Mouse (Mus musculus) embryonic facial prominence, embryonic 11.5 days (tissue): ENCODE measurements around the gene Tcaf2. TPM values are rescaled to one million over a fixed set of nuclear protein-coding genes. Genes with fewer than 3 reads are reported as not detected.

Experiments
- ATAC-seq: fragments of 200-750 bp; cut with Nextera tagmentation; replicated peaks from 2 replicates; pipeline ENCODE4 v1.8.0; 2017; ENCODE audit warnings: low read depth; ENCODE audit not compliant: insufficient number of reproducible peaks, low FRiP score, low TSS enrichment
- DNase-seq: peaks from one replicate; pipeline ENCODE4 v3.0.0-alpha.2; 2015; ENCODE audit warnings: low spot score
- H3K27ac ChIP-seq: fragments of 300-500 bp; sonication (generic); replicated peaks from 2 replicates; pipeline ENCODE4 v1.5.1; 2014; ENCODE audit warnings: mild to moderate bottlenecking, low read depth, low read length, control low read depth
- H3K27me3 ChIP-seq: fragments of 300-500 bp; sonication (generic); 2 replicates; pipeline ENCODE4 v1.6.1; 2014; ENCODE audit warnings: mild to moderate bottlenecking, low read length, moderate library complexity, mixed read lengths; ENCODE audit not compliant: control insufficient read depth, insufficient read depth
- H3K36me3 ChIP-seq: fragments of 300-500 bp; sonication (generic); replicated peaks from 2 replicates; pipeline ENCODE4 v1.6.1; 2014; ENCODE audit warnings: low read depth, mild to moderate bottlenecking, low read length, moderate library complexity, mixed read lengths; ENCODE audit not compliant: control insufficient read depth, insufficient read depth
- H3K4me1 ChIP-seq: fragments of 300-500 bp; sonication (generic); 2 replicates; pipeline ENCODE4 v1.6.1; 2014; ENCODE audit warnings: low read length, mixed read lengths; ENCODE audit not compliant: control insufficient read depth, insufficient read depth
- H3K4me2 ChIP-seq: fragments of 300-500 bp; sonication (generic); 2 replicates; pipeline ENCODE4 v1.6.1; 2014; ENCODE audit warnings: low read depth, mild to moderate bottlenecking, control low read depth, low read length, moderate library complexity
- H3K4me3 ChIP-seq: fragments of 300-500 bp; sonication (generic); 2 replicates; pipeline ENCODE4 v1.5.1; 2014; ENCODE audit warnings: low read depth, low read length, control low read depth
- H3K9ac ChIP-seq: fragments of 300-500 bp; sonication (generic); replicated peaks from 2 replicates; pipeline ENCODE4 v1.6.1; 2014; ENCODE audit warnings: mild to moderate bottlenecking, control low read depth, low read length
- H3K9me3 ChIP-seq: fragments of 300-500 bp; sonication (generic); replicated peaks from 2 replicates; pipeline ENCODE4 v1.6.1; 2016; ENCODE audit warnings: mild to moderate bottlenecking, low read length, inconsistent platforms, mixed read lengths; ENCODE audit not compliant: control insufficient read depth
- WGBS: fragments of 180-500 bp; shearing (Covaris S2); extraction: QIAGEN DNeasy Blood & Tissue Kit; methylation state at CpG from one replicate; pipeline ENCODE4 v1.1.7; 2014; 5-methylcytosine and 5-hydroxymethylcytosine counted together
- polyA plus RNA-seq: library from polyadenylated mRNA; unstranded; fragments of >200 nt; fragmentation: Nextera tagmentation; extraction: Ambion mirVana; gene quantifications from 2 replicates; pipeline ENCODE4 v1.2.1, GENCODE M21; 2014

Gene Tcaf2
- polyA plus RNA-seq, 1 experiment from 2014 or later, result 1.9 TPM

- Histone ChIP-seq H3K27me3 (no peaks in the 10 kb centered on the region), H3K4me3 (no peak overlapping the region), H3K4me2 (no peak overlapping the region), H3K36me3 (no peaks in the 10 kb centered on the region; the same call in 1 of the 2 replicates), H3K9ac (no peak overlapping the region), H3K9me3 (no peaks in the 10 kb centered on the region), H3K4me1 (no peaks in the 10 kb centered on the region), H3K27ac (no peak overlapping the region)
- ATAC-seq, result no peak
- 96% methylated on average over 2 of the region's 2 CpGs for WGBS
- no peak for DNase-seq
Measured at GRCm38 (mm10) chr6:42667722-42668121, 22.7 kb upstream of the Tcaf2 start.

DNA sequence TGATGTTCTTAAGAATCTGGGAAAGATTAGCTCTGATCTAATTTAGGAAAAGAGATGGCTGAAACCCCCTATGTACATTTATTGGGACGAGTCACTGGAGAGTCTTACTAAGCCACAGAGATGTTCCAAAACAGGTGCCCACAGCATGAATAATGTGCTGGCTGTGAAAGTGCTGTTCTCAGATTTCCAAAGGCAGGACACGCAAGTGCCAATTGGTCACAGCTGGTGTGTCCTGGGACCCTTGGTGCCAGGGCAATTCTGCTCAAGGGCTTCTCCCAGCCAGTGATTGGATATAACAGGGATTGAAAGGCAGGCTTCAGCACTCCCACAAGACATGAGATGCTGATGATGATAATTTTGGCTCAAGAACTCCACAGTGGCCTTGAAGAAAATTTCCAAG is 16.7 kb upstream of the Tcaf2 start:
- H3K9me3 ChIP-seq, result no peaks in the 10 kb centered on the region
- H3K27ac ChIP-seq, result no peak overlapping the region
- H3K9ac ChIP-seq, result no peak overlapping the region
- DNase-seq, result no peak
- H3K4me2 ChIP-seq, result no peak overlapping the region
- no peak overlapping the region for H3K4me3 ChIP-seq
- WGBS, result 43% methylated on average over 2 of the region's 2 CpGs
- H3K36me3 ChIP-seq, result no peaks in the 10 kb centered on the region
- no peaks in the 10 kb centered on the region for H3K27me3 ChIP-seq
- no peak for ATAC-seq
- no peaks in the 10 kb centered on the region for H3K4me1 ChIP-seq

- Histone ChIP-seq H3K9ac (no peak overlapping the region), H3K4me3 (no peak overlapping the region), H3K9me3 (no peaks in the 10 kb centered on the region), H3K4me2 (no peak overlapping the region), H3K27me3 (no peaks in the 10 kb centered on the region), H3K27ac (no peak overlapping the region), H3K4me1 (no peaks in the 10 kb centered on the region), H3K36me3 (no peaks in the 10 kb centered on the region)
- 88% methylated on average over 5 of the region's 5 CpGs for WGBS
- no peak for DNase-seq
- no peak for ATAC-seq
Measured at GRCm38 (mm10) chr6:42634393-42634792, 10.7 kb downstream of the Tcaf2 start.

DNA sequence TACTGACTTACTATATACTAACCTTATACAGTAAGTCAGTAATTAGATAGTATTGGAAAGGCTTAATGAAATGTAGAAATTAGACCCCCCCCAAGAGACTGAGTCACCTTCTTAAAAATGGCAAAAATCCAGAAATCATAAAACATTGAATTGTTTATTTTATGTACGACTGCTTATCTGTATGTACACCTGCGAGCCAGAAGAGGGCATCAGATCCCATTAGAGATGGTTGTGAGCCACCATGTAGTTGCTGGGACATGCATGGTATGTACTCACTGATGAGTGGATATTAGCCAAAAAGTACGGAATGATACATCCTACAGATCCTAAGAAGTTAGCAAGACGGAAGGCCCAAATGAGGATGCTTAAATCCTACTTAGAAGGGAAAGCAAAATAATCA is 13.7 kb downstream of the Tcaf2 start:
- Histone ChIP-seq H3K4me2 (no peak overlapping the region), H3K9ac (no peak overlapping the region), H3K27me3 (no peaks in the 10 kb centered on the region), H3K9me3 (no peaks in the 10 kb centered on the region), H3K27ac (no peak overlapping the region), H3K36me3 (no peaks in the 10 kb centered on the region), H3K4me3 (no peak overlapping the region), H3K4me1 (no peaks in the 10 kb centered on the region)
- 74% methylated on average over 4 of the region's 4 CpGs for WGBS
- DNase-seq (no peak), ATAC-seq (no peak)

- ATAC-seq (no peak), DNase-seq (no peak)
- Histone ChIP-seq H3K9ac (no peak overlapping the region), H3K36me3 (no peaks in the 10 kb centered on the region), H3K27ac (no peak overlapping the region), H3K27me3 (no peaks in the 10 kb centered on the region), H3K4me3 (no peak overlapping the region), H3K9me3 (no peaks in the 10 kb centered on the region), H3K4me2 (no peak overlapping the region), H3K4me1 (no peaks in the 10 kb centered on the region)
- WGBS, result 69% methylated on average over 2 of the region's 2 CpGs
Measured at GRCm38 (mm10) chr6:42616904-42617303, 28.1 kb downstream of the Tcaf2 start.

GRCm38 (mm10) chr6:42612218-42612617 is 32.8 kb downstream of the Tcaf2 start:
- ATAC-seq, result no peak

GRCm38 (mm10) chr6:42610954-42611522 is 34.0 kb downstream of the Tcaf2 start:
- no peak for ATAC-seq
- no peaks in the 10 kb centered on the region for H3K27me3 ChIP-seq
- H3K4me1 ChIP-seq, result no peaks in the 10 kb centered on the region
- 75% methylated on average over 4 of the region's 4 CpGs for WGBS
- no peak overlapping the region for H3K4me2 ChIP-seq
- DNase-seq, result no peak
- H3K36me3 ChIP-seq, result no peaks in the 10 kb centered on the region
- no peaks in the 10 kb centered on the region for H3K9me3 ChIP-seq
- no peak overlapping the region for H3K27ac ChIP-seq
- no peak overlapping the region for H3K4me3 ChIP-seq
- H3K9ac ChIP-seq, result no peak overlapping the region

More at GRCm38 (mm10) chr6:42612218-42612617, 32.8 kb downstream of the Tcaf2 start:
- Histone ChIP-seq H3K9ac (no peak overlapping the region), H3K4me2 (no peak overlapping the region), H3K27me3 (no peaks in the 10 kb centered on the region), H3K4me3 (no peak overlapping the region), H3K27ac (no peak overlapping the region), H3K4me1 (no peaks in the 10 kb centered on the region), H3K9me3 (no peaks in the 10 kb centered on the region), H3K36me3 (no peaks in the 10 kb centered on the region)
- peak; percentile 39 for DNase-seq

DNA sequence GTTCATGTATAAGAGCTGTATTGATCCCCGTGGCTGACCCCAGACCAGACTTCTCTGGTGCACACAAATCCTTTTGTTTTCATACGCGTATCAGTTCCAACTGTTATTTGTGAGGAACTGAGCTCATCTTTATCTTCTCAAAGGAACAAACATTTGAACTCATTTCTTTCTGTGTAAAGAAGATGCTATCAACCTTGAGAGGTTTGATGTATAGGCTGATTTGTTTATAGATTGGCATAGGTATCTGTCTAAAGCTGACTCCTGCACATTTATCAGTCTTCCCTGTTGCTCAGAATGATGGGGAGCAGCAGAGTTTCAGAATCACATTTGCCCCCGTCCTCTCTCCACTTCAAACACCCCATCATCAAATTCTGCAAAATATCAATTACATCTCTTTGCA is 47.5 kb downstream of the Tcaf2 start, which contains the start of gene Tcaf3:
Gene Tcaf3, minus strand, starts transcription at position 101 of the 400 bp plus-strand sequence.
- DNase-seq, result no peak

More for the DNA sequence above, 47.5 kb downstream of the Tcaf2 start, which contains the start of gene Tcaf3:
- H3K9ac ChIP-seq, result no peak within 1 kb of the TSS
- no peaks in the 10 kb centered on the region for H3K9me3 ChIP-seq
- no peaks in the 10 kb centered on the region for H3K27me3 ChIP-seq
- H3K36me3 ChIP-seq, result no peaks in the 10 kb centered on the region
- H3K4me3 ChIP-seq, result no peak within 1 kb of the TSS
- H3K4me2 ChIP-seq, result no peak within 1 kb of the TSS
- H3K4me1 ChIP-seq, result no peaks in the 10 kb centered on the region
- no peak for ATAC-seq
- WGBS, result 54% methylated on average over 4 of the region's 4 CpGs
- H3K27ac ChIP-seq, result no peak within 1 kb of the TSS
